Mouse (Mus musculus): ENCODE data around the gene Gtsf1l. TPM values are rescaled to one million over a fixed set of nuclear protein-coding genes. Genes with fewer than 3 reads are reported as not detected.

Gene Gtsf1l
- total RNA-seq, 2 experiments from 2014 or later, result not detected

- DNase-seq, result no peak
Observed at GRCm38 (mm10) chr2:163051691-163052090, 36.0 kb downstream of the Gtsf1l start.

GRCm38 (mm10) chr2:163049116-163049515 is 38.5 kb downstream of the Gtsf1l start:
- no peak for DNase-seq

DNA sequence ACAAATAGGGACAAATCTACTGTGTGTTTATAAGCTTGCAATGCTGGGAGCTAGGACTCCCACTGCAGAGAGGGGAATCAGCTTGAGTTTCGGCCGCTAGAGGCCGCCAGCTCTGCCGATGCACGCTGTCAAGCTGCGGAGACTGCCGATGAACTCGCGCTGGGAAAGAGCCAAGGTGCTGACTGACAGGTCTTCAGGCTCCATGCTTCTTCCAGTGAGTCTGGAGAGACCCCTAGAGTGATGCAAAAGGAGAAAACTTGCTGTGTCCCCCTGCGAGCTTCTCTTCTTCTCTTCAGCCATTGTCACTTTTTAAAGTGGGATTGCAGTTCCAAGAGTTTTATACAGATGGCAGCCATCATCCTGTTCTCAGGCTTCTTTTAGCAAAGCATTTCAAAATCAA is 39.5 kb downstream of the Gtsf1l start:
- DNase-seq, result peak; percentile 42

DNA sequence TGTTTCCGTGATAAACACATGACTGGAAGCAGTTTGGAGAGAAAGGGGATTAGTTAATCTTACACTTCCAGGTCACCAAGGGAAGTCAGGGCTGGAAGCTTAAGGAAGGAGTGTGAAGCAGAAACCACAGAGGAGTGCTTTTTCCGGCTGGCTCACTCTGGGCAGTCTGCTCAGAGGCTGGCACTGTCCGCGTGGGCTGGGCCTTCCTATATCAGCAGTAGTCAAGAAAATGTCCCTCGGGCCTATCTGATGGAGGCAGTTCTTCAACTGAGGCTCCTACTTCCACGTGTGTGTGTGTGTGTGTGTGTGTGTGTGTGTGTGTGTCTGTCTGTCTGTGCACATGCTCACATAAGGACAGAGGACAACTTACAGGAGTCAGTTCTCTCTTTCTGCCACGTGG is 47.7 kb downstream of the Gtsf1l start:
- no peak for DNase-seq

Small RNAs within 50 kb of the gene (microRNA-seq; reads per million reads assigned to microRNA genes)
- gene Gm22174 (ENCODE audit: borderline replicate concordance in 2 of 2) (0 reads per million in 2 experiments), gene Mir7003 (ENCODE audit: borderline replicate concordance in 2 of 2) (0 reads per million in 2 experiments)

Other genes starting within 250 kb of the Gtsf1l start
- 10 to 100 TPM; 40.2 to 45.2 TPM for gene Srsf6, start 156.3 kb downstream of the Gtsf1l start, total RNA-seq (2021)
- gene L3mbtl1, start 144.4 kb downstream of the Gtsf1l start, total RNA-seq (2021), result under 1 TPM in 1 of 2 experiments, not detected in 1; 0.13 TPM
- gene Sgk2, start 100.5 kb downstream of the Gtsf1l start, total RNA-seq (2021), result not detected
- gene Ift52, start 70.5 kb downstream of the Gtsf1l start, total RNA-seq (2021), result 10 to 100 TPM; 10.6 to 12.6 TPM
- under 1 TPM; 0.56 to 0.70 TPM for gene Mybl2, start 33.2 kb downstream of the Gtsf1l start, total RNA-seq (2021)
- gene Tox2, start 115.3 kb upstream of the Gtsf1l start, total RNA-seq (2021), result under 1 TPM; 0.10 to 0.32 TPM

Measured in gastrocnemius, postnatal 25 days (tissue).